Mouse (Mus musculus) heart, embryonic 11.5 days (tissue): ENCODE measurements at regions not wholly inside any gene's neighbourhood (a gene's known extent, or its start where the extent isn't known, plus 50 kb on each side); places are given as distances from the start of the nearest gene placed in this dataset.

ENCODE experiments used
- ATAC-seq: fragments of 200-750 bp; cut with Nextera tagmentation; replicated peaks from 2 replicates; pipeline ENCODE4 v1.8.0; 2017; ENCODE audit warnings: moderate library complexity; ENCODE audit not compliant: insufficient number of reproducible peaks, low FRiP score, low TSS enrichment
- H3K27ac ChIP-seq: fragments of 300-500 bp; sonication (generic); 2 replicates; pipeline ENCODE4 v1.5.1; 2014; ENCODE audit warnings: mild to moderate bottlenecking, low read depth, low read length
- H3K27me3 ChIP-seq: fragments of 300-500 bp; sonication (generic); 2 replicates; pipeline ENCODE4 v1.6.1; 2014; ENCODE audit warnings: mild to moderate bottlenecking, low read length, mixed read lengths; ENCODE audit not compliant: control insufficient read depth, insufficient read depth
- H3K36me3 ChIP-seq: fragments of 300-500 bp; sonication (generic); 2 replicates; pipeline ENCODE4 v1.6.1; 2014; ENCODE audit warnings: mild to moderate bottlenecking, low read length, moderate library complexity, mixed read lengths; ENCODE audit not compliant: control insufficient read depth, insufficient read depth
- H3K4me1 ChIP-seq: fragments of 300-500 bp; sonication (generic); 2 replicates; pipeline ENCODE4 v1.6.1; 2014; ENCODE audit warnings: low read length; ENCODE audit not compliant: control insufficient read depth, insufficient read depth
- H3K4me2 ChIP-seq: fragments of 300-500 bp; sonication (generic); 2 replicates; pipeline ENCODE4 v1.6.1; 2014; ENCODE audit warnings: mild to moderate bottlenecking, moderate library complexity
- H3K4me3 ChIP-seq: fragments of 300-500 bp; sonication (generic); 2 replicates; pipeline ENCODE4 v1.5.1; 2014; ENCODE audit warnings: low read depth, low read length
- H3K9ac ChIP-seq: fragments of 300-500 bp; sonication (generic); 2 replicates; pipeline ENCODE4 v1.6.1; 2014; ENCODE audit warnings: mild to moderate bottlenecking, low read depth, low read length, moderate library complexity
- H3K9me3 ChIP-seq: fragments of 300-500 bp; sonication (generic); replicated peaks from 2 replicates; pipeline ENCODE4 v1.6.1; 2016; ENCODE audit warnings: low read length; ENCODE audit not compliant: control insufficient read depth
- WGBS: fragments of 180-500 bp; shearing (Covaris S2); extraction: QIAGEN DNeasy Blood & Tissue Kit; methylation state at CpG from one replicate; pipeline ENCODE4 v1.1.7; 2014; ENCODE audit not compliant: insufficient replicate concordance; 5-methylcytosine and 5-hydroxymethylcytosine counted together

GRCm38 (mm10) chr15:5447707-5448496 lies 203.9 kb upstream of the Ptger4 start:
- Histone ChIP-seq H3K27ac (no peak overlapping the region), H3K4me1 (peaks cover 3% of the 10 kb centered on the region; the same call in 1 of the 2 replicates), H3K9me3 (no peaks in the 10 kb centered on the region), H3K9ac (no peak overlapping the region), H3K36me3 (no peaks in the 10 kb centered on the region), H3K4me3 (no peak overlapping the region), H3K4me2 (no peak overlapping the region), H3K27me3 (no peaks in the 10 kb centered on the region)
- WGBS, result 74% methylated on average over 2 of the region's 2 CpGs
- no peak for ATAC-seq

- Histone ChIP-seq H3K4me3 (no peak overlapping the region), H3K9me3 (no peaks in the 10 kb centered on the region), H3K4me2 (no peak overlapping the region), H3K27ac (no peak overlapping the region), H3K36me3 (no peaks in the 10 kb centered on the region), H3K27me3 (no peaks in the 10 kb centered on the region), H3K4me1 (no peaks in the 10 kb centered on the region), H3K9ac (no peak overlapping the region)
- 69% methylated on average over 3 of the region's 3 CpGs for WGBS
- ATAC-seq, result no peak
Observed at GRCm38 (mm10) chr15:5459083-5459482, 215.1 kb upstream of the Ptger4 start.

- no peak overlapping the region for H3K9ac ChIP-seq
- H3K27me3 ChIP-seq, result no peaks in the 10 kb centered on the region
- H3K4me3 ChIP-seq, result no peak overlapping the region
- H3K4me2 ChIP-seq, result no peak overlapping the region
- H3K27ac ChIP-seq, result no peak overlapping the region
- H3K4me1 ChIP-seq, result no peaks in the 10 kb centered on the region
- no peaks in the 10 kb centered on the region for H3K36me3 ChIP-seq
- whole genome bisulfite sequencing, result 80% methylated on average over 4 of the region's 4 CpGs
- no peaks in the 10 kb centered on the region for H3K9me3 ChIP-seq
- ATAC-seq, result no peak
Observed at GRCm38 (mm10) chr15:5459580-5459979, 215.6 kb upstream of the Ptger4 start.

GRCm38 (mm10) chr15:5462651-5463050 lies 218.7 kb upstream of the Ptger4 start:
- H3K4me2 ChIP-seq, result no peak overlapping the region
- no peaks in the 10 kb centered on the region for H3K9me3 ChIP-seq
- no peak for ATAC-seq
- WGBS, result 77% methylated on average over 3 of the region's 3 CpGs
- no peak overlapping the region for H3K27ac ChIP-seq
- no peak overlapping the region for H3K4me3 ChIP-seq
- H3K9ac ChIP-seq, result no peak overlapping the region
- H3K4me1 ChIP-seq, result no peaks in the 10 kb centered on the region
- no peaks in the 10 kb centered on the region for H3K27me3 ChIP-seq
- no peaks in the 10 kb centered on the region for H3K36me3 ChIP-seq

- ATAC-seq, result no peak
- H3K9me3 ChIP-seq, result no peaks in the 10 kb centered on the region
- no peak overlapping the region for H3K9ac ChIP-seq
- no peaks in the 10 kb centered on the region for H3K27me3 ChIP-seq
- H3K4me3 ChIP-seq, result no peak overlapping the region
- no peak overlapping the region for H3K27ac ChIP-seq
- H3K4me1 ChIP-seq, result no peaks in the 10 kb centered on the region
- no peaks in the 10 kb centered on the region for H3K36me3 ChIP-seq
- no peak overlapping the region for H3K4me2 ChIP-seq
- 75% methylated on average over 5 of the region's 5 CpGs for WGBS
Observed at GRCm38 (mm10) chr15:5464732-5465131, 220.7 kb upstream of the Ptger4 start.

GRCm38 (mm10) chr15:5468535-5469073 lies 224.6 kb upstream of the Ptger4 start:
- Histone ChIP-seq H3K27me3 (no peaks in the 10 kb centered on the region), H3K4me2 (no peak overlapping the region), H3K36me3 (no peaks in the 10 kb centered on the region), H3K27ac (no peak overlapping the region), H3K4me1 (no peaks in the 10 kb centered on the region), H3K4me3 (no peak overlapping the region), H3K9me3 (no peaks in the 10 kb centered on the region), H3K9ac (no peak overlapping the region)
- 67% methylated on average over 3 of the region's 3 CpGs for WGBS
- ATAC-seq, result no peak

GRCm38 (mm10) chr15:5475389-5475995 lies 231.5 kb upstream of the Ptger4 start:
- Histone ChIP-seq H3K36me3 (no peaks in the 10 kb centered on the region), H3K4me3 (no peak overlapping the region), H3K27me3 (no peaks in the 10 kb centered on the region), H3K9me3 (no peaks in the 10 kb centered on the region), H3K9ac (no peak overlapping the region), H3K4me1 (no peaks in the 10 kb centered on the region), H3K27ac (no peak overlapping the region), H3K4me2 (no peak overlapping the region)
- 41% methylated on average over 1 of the region's 1 CpGs for WGBS
- ATAC-seq, result no peak

GRCm38 (mm10) chr15:5493286-5493685 lies 249.3 kb upstream of the Ptger4 start:
- no peaks in the 10 kb centered on the region for H3K9me3 ChIP-seq
- H3K9ac ChIP-seq, result no peak overlapping the region
- no peaks in the 10 kb centered on the region for H3K4me1 ChIP-seq
- H3K27ac ChIP-seq, result no peak overlapping the region
- no peak for ATAC-seq
- H3K36me3 ChIP-seq, result no peaks in the 10 kb centered on the region
- H3K27me3 ChIP-seq, result no peaks in the 10 kb centered on the region
- no peak overlapping the region for H3K4me3 ChIP-seq
- H3K4me2 ChIP-seq, result no peak overlapping the region
- whole genome bisulfite sequencing, result 42% methylated on average over 3 of the region's 3 CpGs
